Mouse (Mus musculus) MEL (cell line): ENCODE data around the gene Hook2. TPM values are rescaled to one million over a fixed set of nuclear protein-coding genes. Genes with fewer than 3 reads are reported as not detected.

Experiments
- DNase-seq: peaks from one replicate; pipeline ENCODE4 v3.0.0; 2011; ENCODE audit warnings: low read depth, low spot score
- H3K27ac ChIP-seq: 2 replicates; pipeline ENCODE4 v1.5.1; 2012; ENCODE audit warnings: low read depth, mild to moderate bottlenecking, control low read depth, low read length, moderate library complexity; ENCODE audit not compliant: control insufficient read depth
- H3K27me3 ChIP-seq, 2 experiments: fragments of 150-350 bp in 1 of 2; sonication (generic) in 1 of 2; 2 replicates each; pipeline ENCODE4 v1.6.1; 2012; ENCODE audit warnings: low read length in 2 of 2, mild to moderate bottlenecking in 2 of 2, improper control_type of control experiment in 1 of 2, moderate library complexity in 1 of 2; ENCODE audit not compliant: insufficient read depth in 2 of 2, control insufficient read depth in 1 of 2
- H3K36me3 ChIP-seq, 2 experiments: 2 replicates each; pipeline ENCODE4 v1.6.1; 2012 to 2014; ENCODE audit warnings: low read length in 2 of 2, improper control_type of control experiment in 1 of 2, inconsistent platforms in 1 of 2, mild to moderate bottlenecking in 1 of 2; ENCODE audit not compliant: insufficient read depth in 2 of 2, control insufficient read depth in 1 of 2
- H3K4me1 ChIP-seq, 2 experiments: fragments of 150-350 bp in 1 of 2; sonication (generic) in 1 of 2; 2 replicates each; pipeline ENCODE4 v1.6.1; 2012; ENCODE audit warnings: low read length in 2 of 2, improper control_type of control experiment in 1 of 2, mild to moderate bottlenecking in 1 of 2; ENCODE audit not compliant: insufficient read depth in 2 of 2, control insufficient read depth in 1 of 2
- H3K4me3 ChIP-seq, 2 experiments: fragments of 150-350 bp in 1 of 2; sonication (generic) in 1 of 2; 2 replicates each; pipeline ENCODE4 v1.5.1; 2012; ENCODE audit warnings: low read depth in 2 of 2, low read length in 2 of 2, mild to moderate bottlenecking in 2 of 2, moderate library complexity in 2 of 2, control low read depth in 1 of 2, improper control_type of control experiment in 1 of 2; ENCODE audit not compliant: control insufficient read depth in 1 of 2, insufficient read depth in 1 of 2
- H3K79me2 ChIP-seq: 2 replicates; pipeline ENCODE4 v1.6.1; 2012; ENCODE audit warnings: mild to moderate bottlenecking, low read length, moderate library complexity; ENCODE audit not compliant: control insufficient read depth, poor library complexity, insufficient read depth
- H3K9ac ChIP-seq: 2 replicates; pipeline ENCODE4 v1.6.1; 2012; ENCODE audit warnings: low read depth, mild to moderate bottlenecking, control low read depth, low read length, moderate library complexity; ENCODE audit not compliant: control insufficient read depth, poor library complexity, severe bottlenecking
- H3K9me3 ChIP-seq: fragments of 150-350 bp; sonication (generic); replicated peaks from 2 replicates; pipeline ENCODE4 v1.6.1; 2012; ENCODE audit warnings: mild to moderate bottlenecking, low read length, improper control_type of control experiment, moderate library complexity; ENCODE audit not compliant: insufficient read depth
- BHLHE40 ChIP-seq: IDR thresholded peaks from 2 replicates; pipeline ENCODE4 v1.6.1; 2012; ENCODE audit warnings: low read depth, mild to moderate bottlenecking, inconsistent platforms, low read length, improper control_type of control experiment, borderline replicate concordance
- CHD1 ChIP-seq: IDR thresholded peaks from 2 replicates; pipeline ENCODE4 v1.6.1; 2012; ENCODE audit warnings: low read depth, mild to moderate bottlenecking, inconsistent platforms, low read length, improper control_type of control experiment
- CTCF ChIP-seq, 3 experiments: IDR thresholded peaks in 2 of 3; conservative IDR thresholded peaks in 1 of 3; 2 replicates each; pipeline ENCODE4 v1.5.1; 2011 to 2012; ENCODE audit warnings: low read length in 3 of 3, low read depth in 2 of 3, mild to moderate bottlenecking in 2 of 3, improper control_type of control experiment in 1 of 3, inconsistent platforms in 1 of 3, mixed read lengths in 1 of 3, moderate library complexity in 1 of 3; ENCODE audit not compliant: control insufficient read depth in 1 of 3, insufficient read depth in 1 of 3, poor library complexity in 1 of 3, severe bottlenecking in 1 of 3
- ELF1 ChIP-seq: IDR thresholded peaks from 2 replicates; pipeline ENCODE4 v1.6.1; 2014; ENCODE audit warnings: low read depth, mild to moderate bottlenecking, inconsistent platforms, low read length, improper control_type of control experiment, moderate library complexity
- ETS1 ChIP-seq: IDR thresholded peaks from 2 replicates; pipeline ENCODE4 v1.6.1; 2012; ENCODE audit warnings: low read depth, mild to moderate bottlenecking, inconsistent platforms, low read length, improper control_type of control experiment, moderate library complexity
- GABPA ChIP-seq: IDR thresholded peaks from 2 replicates; pipeline ENCODE4 v1.6.1; 2012; ENCODE audit warnings: low read depth, mild to moderate bottlenecking, inconsistent platforms, low read length, improper control_type of control experiment, moderate library complexity
- HCFC1 ChIP-seq: IDR thresholded peaks from 2 replicates; pipeline ENCODE4 v1.6.1; 2012; ENCODE audit warnings: low read depth, mild to moderate bottlenecking, inconsistent platforms, low read length, improper control_type of control experiment, moderate library complexity
- JUND ChIP-seq: IDR thresholded peaks from 2 replicates; pipeline ENCODE4 v1.6.1; 2011; ENCODE audit warnings: low read depth, mild to moderate bottlenecking, improper control_type of control experiment, low read length
- KAT2A ChIP-seq: conservative IDR thresholded peaks from 2 replicates; pipeline ENCODE4 v1.6.1; 2012; ENCODE audit warnings: low read depth, low read length, improper control_type of control experiment, inconsistent platforms
- MAFK ChIP-seq: IDR thresholded peaks from 2 replicates; pipeline ENCODE4 v1.6.1; 2011; ENCODE audit warnings: low read depth, mild to moderate bottlenecking, low read length, improper control_type of control experiment, borderline replicate concordance
- MAX ChIP-seq: IDR thresholded peaks from 2 replicates; pipeline ENCODE4 v1.6.1; 2011; ENCODE audit warnings: low read length, improper control_type of control experiment
- MAZ ChIP-seq: IDR thresholded peaks from 2 replicates; pipeline ENCODE4 v1.6.1; 2012; ENCODE audit warnings: low read depth, mild to moderate bottlenecking, inconsistent platforms, low read length, improper control_type of control experiment
- MXI1 ChIP-seq: IDR thresholded peaks from 2 replicates; pipeline ENCODE4 v1.6.1; 2011; ENCODE audit warnings: mild to moderate bottlenecking, low read depth, low read length, improper control_type of control experiment
- MYC ChIP-seq: IDR thresholded peaks from 2 replicates; pipeline ENCODE4 v1.6.1; 2011; ENCODE audit warnings: low read depth, mild to moderate bottlenecking, low read length, improper control_type of control experiment, moderate library complexity
- POLR2AphosphoS5 ChIP-seq: IDR thresholded peaks from 2 replicates; pipeline ENCODE4 v1.6.1; 2012; ENCODE audit warnings: low read depth, borderline replicate concordance, mild to moderate bottlenecking, inconsistent platforms, low read length, moderate library complexity, mixed read lengths
- RAD21 ChIP-seq: IDR thresholded peaks from 2 replicates; pipeline ENCODE4 v1.6.1; 2011; ENCODE audit warnings: mild to moderate bottlenecking, low read depth, low read length, improper control_type of control experiment
- RCOR1 ChIP-seq: IDR thresholded peaks from 2 replicates; pipeline ENCODE4 v1.6.1; 2012; ENCODE audit warnings: low read depth, mild to moderate bottlenecking, inconsistent platforms, low read length, improper control_type of control experiment
- SIN3A ChIP-seq: IDR thresholded peaks from 2 replicates; pipeline ENCODE4 v1.6.1; 2012; ENCODE audit warnings: low read length, improper control_type of control experiment, inconsistent platforms
- SMC3 ChIP-seq: IDR thresholded peaks from 2 replicates; pipeline ENCODE4 v1.6.1; 2011; ENCODE audit warnings: low read depth, low read length, improper control_type of control experiment
- TBP ChIP-seq: IDR thresholded peaks from 2 replicates; pipeline ENCODE4 v1.8.0; 2011; ENCODE audit warnings: low read depth, low read length, improper control_type of control experiment
- TCF12 ChIP-seq: IDR thresholded peaks from 2 replicates; pipeline ENCODE4 v1.6.1; 2014; ENCODE audit warnings: low read depth, mild to moderate bottlenecking, inconsistent platforms, low read length, improper control_type of control experiment, moderate library complexity
- UBTF ChIP-seq: IDR thresholded peaks from 2 replicates; pipeline ENCODE4 v1.6.1; 2012; ENCODE audit warnings: low read depth, mild to moderate bottlenecking, inconsistent platforms, low read length, improper control_type of control experiment, moderate library complexity, borderline replicate concordance; ENCODE audit not compliant: insufficient read depth
- USF1 ChIP-seq: IDR thresholded peaks from 2 replicates; pipeline ENCODE4 v1.6.1; 2014; ENCODE audit warnings: low read depth, mild to moderate bottlenecking, inconsistent platforms, low read length, improper control_type of control experiment, moderate library complexity
- ZC3H11A ChIP-seq: IDR thresholded peaks from 2 replicates; pipeline ENCODE4 v1.6.1; 2012; ENCODE audit warnings: low read depth, mild to moderate bottlenecking, inconsistent platforms, low read length, improper control_type of control experiment
- ZKSCAN1 ChIP-seq: IDR thresholded peaks from 2 replicates; pipeline ENCODE4 v1.6.1; 2012; ENCODE audit warnings: low read depth, mild to moderate bottlenecking, inconsistent platforms, low read length, improper control_type of control experiment, moderate library complexity
- ZMIZ1 ChIP-seq: IDR thresholded peaks from 2 replicates; pipeline ENCODE4 v1.6.1; 2012; ENCODE audit warnings: low read depth, mild to moderate bottlenecking, inconsistent platforms, low read length, improper control_type of control experiment, moderate library complexity
- ZNF384 ChIP-seq: IDR thresholded peaks from 2 replicates; pipeline ENCODE4 v1.6.1; 2012; ENCODE audit warnings: low read depth, mild to moderate bottlenecking, inconsistent platforms, low read length, improper control_type of control experiment
- polyA plus RNA-seq, 2 experiments: library from polyadenylated mRNA; stranded (reverse) in 1 of 2; unstranded in 1 of 2; fragments of >175 nt in 1 of 2; fragments of >200 nt in 1 of 2; gene quantifications; 2 replicates each; pipeline versions ENCODE4 v1.2.1 to v1.2.4; 2012; ENCODE audit warnings: low replicate concordance in 2 of 2, low read depth in 1 of 2; ENCODE audit not compliant: insufficient read length in 2 of 2, insufficient read depth in 1 of 2, missing spikeins in 1 of 2
- total RNA-seq: library from RNA; depleted of rRNA; stranded (reverse); fragments of 300-350 nt; gene quantifications from 2 replicates; pipeline ENCODE4 v1.2.3, GENCODE M21; 2012

The Hook2 gene
- total and polyA plus RNA-seq, 3 experiments = 10.5 to 17.5 TPM; not detected in 1

- no peaks in the 10 kb centered on the region for H3K79me2 ChIP-seq
- peak; percentile 43; the same call in 1 of the 2 replicates for TF ChIP-seq RCOR1
- peak; percentile 92 for TF ChIP-seq SMC3
- peak; percentile 53 for TF ChIP-seq MAX
- TF ChIP-seq ZKSCAN1 = peak; percentile 36; the same call in 1 of the 2 replicates
- TF ChIP-seq TBP = peak; percentile 52; the same call in 1 of the 2 replicates
- 0 out of 2 replicates have a peak, but pooled peaks have one; percentile 47 for TF ChIP-seq ZMIZ1
- 0 out of 2 replicates have a peak, but pooled peaks have one; percentile 19 for TF ChIP-seq JUND
- peak; percentile 63; the same call in 1 of the 2 replicates for TF ChIP-seq MAZ
- no peak for TF ChIP-seq BHLHE40
- TF ChIP-seq MXI1 = peak; percentile 80
- peak in 2 of 3 experiments; percentile 83 to 97 for TF ChIP-seq CTCF (IDR thresholded peaks at IDR 0.05 in 2 of 3, conservative IDR thresholded peaks at IDR 0.05 in 1 of 3; ENCODE audit: control insufficient read depth in 1 of 3, insufficient read depth in 1 of 3, low read depth in 2 of 3, low read length in 3 of 3, poor library complexity in 1 of 3, severe bottlenecking in 1 of 3)
- TF ChIP-seq ZNF384 = peak; percentile 34; the same call in 1 of the 2 replicates
- peak; percentile 43; the same call in 1 of the 2 replicates for TF ChIP-seq TCF12
- TF ChIP-seq GABPA = no peak
- TF ChIP-seq UBTF = no peak
- no peak for TF ChIP-seq MAFK
- peak; percentile 64; the same call in 1 of the 2 replicates for TF ChIP-seq MYC
- TF ChIP-seq CHD1 = no peak
- TF ChIP-seq POLR2AphosphoS5 = no peak
- TF ChIP-seq HCFC1 = peak; percentile 70
- TF ChIP-seq RAD21 = peak; percentile 82
- TF ChIP-seq ETS1 = peak; percentile 64; the same call in 1 of the 2 replicates
- peak; percentile 81 for TF ChIP-seq SIN3A
- TF ChIP-seq KAT2A = no peak
- TF ChIP-seq ZC3H11A = peak; percentile 68
- TF ChIP-seq USF1 = 0 out of 2 replicates have a peak, but pooled peaks have one; percentile 34
- TF ChIP-seq ELF1 = peak; percentile 65; the same call in 1 of the 2 replicates
- H3K9me3 ChIP-seq = no peaks in the 10 kb centered on the region
- H3K4me3 ChIP-seq = no peak overlapping the region; a peak in 1 of 4 replicates
- DNase-seq = peak; percentile 97
- no peaks in the 10 kb centered on the region for H3K36me3 ChIP-seq
- peak overlapping the region; percentile 35 for H3K9ac ChIP-seq
- no peaks in the 10 kb centered on the region for H3K27me3 ChIP-seq
- H3K27ac ChIP-seq = no peak overlapping the region; the same call in 1 of the 2 replicates
- H3K4me1 ChIP-seq = peaks cover 0 to 5% of the 10 kb centered on the region in 2 experiments; a peak in 1 of 4 replicates
Measured at GRCm38 (mm10) chr8:84997649-84998295, 7.4 kb downstream of the Hook2 start.
